In genomic region chr6:33900615-33901014, GRCm38 (mm10) we compare ENCODE assay signal across 20 mouse cellular contexts.
A peak's percentile ranks its signal among the peaks of the same experiment; 100 is the strongest.
DNase-seq lines count a peak whose midpoint lies in the region; ATAC-seq and TF ChIP-seq lines count a peak whose summit lies in the region.
"Had no signal": no experiment of that assay in that cellular context is flagged by ENCODE, and none has a peak within 500 bp of the region (broad histone marks: within the 10 kb centered on the region; RNA-seq: fewer than 3 reads in every experiment).

No protein-coding gene starts in this region.

- H3K36me3 ChIP-seq in hindbrain, postnatal 0 days (ENCODE audit: insufficient read depth, low read length): no peaks in the 10 kb centered on the region
- H3K36me3 ChIP-seq in hindbrain, embryonic 12.5 days: no peaks in the 10 kb centered on the region
- H3K36me3 ChIP-seq in lung, embryonic 14.5 days (ENCODE audit: insufficient read depth): no peaks in the 10 kb centered on the region
- H3K36me3 ChIP-seq in stomach, postnatal 0 days (ENCODE audit: control insufficient read depth, insufficient read depth, low read length): no peaks in the 10 kb centered on the region
- H3K36me3 ChIP-seq in liver, embryonic 11.5 days (ENCODE audit: control insufficient read depth, insufficient read depth, low read length): no peaks in the 10 kb centered on the region
- H3K36me3 ChIP-seq: forebrain, embryonic 10.5 days; heart, embryonic 12.5 days; limb, embryonic 10.5 days; midbrain, embryonic 10.5 days had no signal

- peak; percentile 19 to 21 for DNase-seq in cerebellum, postnatal 10 days
- DNase-seq in cerebellum, postnatal 4 days (ENCODE audit: low spot score in 2 of 2): no peak
- peak; percentile 23 for DNase-seq in hindbrain, postnatal 0 days (ENCODE audit: low spot score)
- DNase-seq in lung, embryonic 14.5 days: peak; percentile 6
- DNase-seq in lung, postnatal 14 days: no peak
- no peak for DNase-seq in stomach, postnatal 0 days (ENCODE audit: low spot score)
- DNase-seq in liver, embryonic 11.5 days (ENCODE audit: low spot score): no peak
- DNase-seq: adrenal gland, postnatal 36 days; cerebellum, adult 18-20 months; heart, postnatal 14 days; kidney, adult 9 months; kidney, postnatal 25 days; layer of hippocampus, adult 9-11 months; liver had no signal

- ATAC-seq in hindbrain, postnatal 0 days: no peak
- no peak for ATAC-seq in hindbrain, embryonic 12.5 days (ENCODE audit: low FRiP score)
- no peak for ATAC-seq in lung, embryonic 14.5 days (ENCODE audit: insufficient read depth)
- ATAC-seq in stomach, postnatal 0 days (ENCODE audit: low FRiP score, low TSS enrichment): no peak
- ATAC-seq in liver, embryonic 11.5 days (replicated peaks; ENCODE audit: low FRiP score): no peak
- ATAC-seq: lung, postnatal 0 days had no signal

- no peak overlapping the region for H3K4me2 ChIP-seq in hindbrain, postnatal 0 days (ENCODE audit: low read depth, low read length)
- H3K4me2 ChIP-seq in hindbrain, embryonic 12.5 days (replicated peaks): no peak overlapping the region
- no peak overlapping the region for H3K4me2 ChIP-seq in lung, embryonic 14.5 days
- no peak overlapping the region for H3K4me2 ChIP-seq in stomach, postnatal 0 days (replicated peaks; ENCODE audit: low read depth)
- no peak overlapping the region for H3K4me2 ChIP-seq in liver, embryonic 11.5 days
- H3K4me2 ChIP-seq: heart, embryonic 12.5 days had no signal

- no peak for TF ChIP-seq EP300 in stomach, postnatal 0 days (optimal IDR thresholded peaks at IDR 0.05)

- no peaks in the 10 kb centered on the region for H3K9me3 ChIP-seq in hindbrain, postnatal 0 days (ENCODE audit: low read length)
- no peaks in the 10 kb centered on the region for H3K9me3 ChIP-seq in hindbrain, embryonic 12.5 days (replicated peaks)
- H3K9me3 ChIP-seq in lung, embryonic 14.5 days (ENCODE audit: low read depth, low read length): no peaks in the 10 kb centered on the region
- no peaks in the 10 kb centered on the region for H3K9me3 ChIP-seq in stomach, postnatal 0 days (ENCODE audit: control insufficient read depth, low read length)
- no peaks in the 10 kb centered on the region for H3K9me3 ChIP-seq in liver, embryonic 11.5 days (ENCODE audit: control insufficient read depth, low read length)
- H3K9me3 ChIP-seq: forebrain, embryonic 10.5 days; heart, embryonic 12.5 days; limb, embryonic 10.5 days; midbrain, embryonic 10.5 days had no signal

- no peak overlapping the region for H3K9ac ChIP-seq in hindbrain, postnatal 0 days (replicated peaks; ENCODE audit: low read length)
- H3K9ac ChIP-seq in hindbrain, embryonic 12.5 days: no peak overlapping the region
- H3K9ac ChIP-seq in lung, embryonic 14.5 days: no peak overlapping the region
- no peak overlapping the region for H3K9ac ChIP-seq in stomach, postnatal 0 days (ENCODE audit: low read length)
- H3K9ac ChIP-seq in liver, embryonic 11.5 days (ENCODE audit: low read depth, low read length): no peak overlapping the region
- H3K9ac ChIP-seq: heart, embryonic 12.5 days had no signal

- no peaks in the 10 kb centered on the region for H3K4me1 ChIP-seq in hindbrain, postnatal 0 days (ENCODE audit: insufficient read depth, low read length)
- H3K4me1 ChIP-seq in hindbrain, embryonic 12.5 days: no peaks in the 10 kb centered on the region
- no peaks in the 10 kb centered on the region for H3K4me1 ChIP-seq in lung, embryonic 14.5 days (ENCODE audit: insufficient read depth)
- no peaks in the 10 kb centered on the region for H3K4me1 ChIP-seq in stomach, postnatal 0 days (replicated peaks; ENCODE audit: control insufficient read depth, insufficient read depth)
- H3K4me1 ChIP-seq in liver, embryonic 11.5 days (replicated peaks; ENCODE audit: control insufficient read depth, insufficient read depth, low read length): no peaks in the 10 kb centered on the region
- H3K4me1 ChIP-seq: forebrain, embryonic 10.5 days; limb, embryonic 10.5 days; midbrain, embryonic 10.5 days had no signal

- no peak overlapping the region for H3K4me3 ChIP-seq in hindbrain, postnatal 0 days (ENCODE audit: low read length)
- H3K4me3 ChIP-seq in hindbrain, embryonic 12.5 days: no peak overlapping the region
- no peak overlapping the region for H3K4me3 ChIP-seq in lung, embryonic 14.5 days (ENCODE audit: low read depth, low read length)
- H3K4me3 ChIP-seq in stomach, postnatal 0 days (ENCODE audit: low read depth, low read length): no peak overlapping the region
- H3K4me3 ChIP-seq in liver, embryonic 11.5 days (ENCODE audit: low read depth, low read length): no peak overlapping the region
- H3K4me3 ChIP-seq: forebrain, embryonic 10.5 days; heart, embryonic 12.5 days; limb, embryonic 10.5 days; midbrain, embryonic 10.5 days had no signal

- no peaks in the 10 kb centered on the region for H3K27me3 ChIP-seq in hindbrain, postnatal 0 days (ENCODE audit: insufficient read depth, low read length)
- H3K27me3 ChIP-seq in hindbrain, embryonic 12.5 days: no peaks in the 10 kb centered on the region
- H3K27me3 ChIP-seq in lung, embryonic 14.5 days (ENCODE audit: insufficient read depth, low read length): no peaks in the 10 kb centered on the region
- H3K27me3 ChIP-seq in stomach, postnatal 0 days (ENCODE audit: control insufficient read depth, insufficient read depth, low read length): no peaks in the 10 kb centered on the region
- H3K27me3 ChIP-seq in liver, embryonic 11.5 days (replicated peaks; ENCODE audit: control insufficient read depth, insufficient read depth, low read length): no peaks in the 10 kb centered on the region
- H3K27me3 ChIP-seq: heart, embryonic 12.5 days had no signal

- 74% methylated on average over 4 of the region's 4 CpGs for WGBS in hindbrain, postnatal 0 days
- WGBS in hindbrain, embryonic 12.5 days: 80% methylated on average over 4 of the region's 4 CpGs
- WGBS in lung, embryonic 14.5 days: 69% methylated on average over 4 of the region's 4 CpGs
- 74% methylated on average over 4 of the region's 4 CpGs for WGBS in stomach, postnatal 0 days
- 85% methylated on average over 4 of the region's 4 CpGs for WGBS in liver, embryonic 11.5 days

- H3K27ac ChIP-seq in hindbrain, postnatal 0 days: no peak overlapping the region
- no peak overlapping the region for H3K27ac ChIP-seq in hindbrain, embryonic 12.5 days
- no peak overlapping the region for H3K27ac ChIP-seq in lung, embryonic 14.5 days (ENCODE audit: low read depth)
- no peak overlapping the region for H3K27ac ChIP-seq in stomach, postnatal 0 days (replicated peaks)
- no peak overlapping the region for H3K27ac ChIP-seq in liver, embryonic 11.5 days (ENCODE audit: low read depth, low read length)
- H3K27ac ChIP-seq: forebrain, embryonic 10.5 days; limb, embryonic 10.5 days; midbrain, embryonic 10.5 days had no signal

- TF ChIP-seq CTCF in hindbrain, postnatal 0 days (IDR thresholded peaks at IDR 0.05; ENCODE audit: low read depth): no peak
- no peak for TF ChIP-seq CTCF in lung, embryonic 14.5 days (IDR thresholded peaks at IDR 0.05; ENCODE audit: low read depth)
- TF ChIP-seq CTCF in stomach, postnatal 0 days (IDR thresholded peaks at IDR 0.05; ENCODE audit: low read depth): peak; percentile 24

Comparison
In these comparisons a context has a peak if more than half of its experiments do, and no peak if none do; other contexts are left out.
1. DNase-seq: peak in cerebellum, postnatal 10 days (2 of 2), hindbrain, postnatal 0 days (single experiment) and lung, embryonic 14.5 days (single experiment); none in cerebellum, postnatal 4 days (0 of 2), lung, postnatal 14 days (single experiment), stomach, postnatal 0 days (single experiment) and liver, embryonic 11.5 days (single experiment).